Mouse (Mus musculus) embryonic stem cell, embryonic (primary cell): ENCODE measurements around the gene Lims1.

ENCODE experiments used
- CTCF ChIA-PET, 4 experiments: fragments of 300-600 bp in 2 of 4; fragments of 350-600 bp in 2 of 4; sonication (Branson Sonifier 250); formaldehyde crosslinking; loops; one replicate each; lab custom pipeline; 2022; ENCODE audit warnings: inconsistent platforms in 2 of 4; lab: Charles Lee
- POLR2A ChIA-PET, 4 experiments: fragments of 300-600 bp in 2 of 4; fragments of 350-600 bp in 2 of 4; sonication (Branson Sonifier 250); formaldehyde crosslinking; loops; one replicate each; lab custom pipeline; 2022; ENCODE audit warnings: antibody characterized with exemption in 4 of 4, inconsistent platforms in 1 of 4; lab: Charles Lee

Gene Lims1

GRCm38 (mm10) chr10:58368791-58369706 is 45.8 kb downstream of the Lims1 start:
- ChIA-PET POLR2A (interaction anchor here (0.7 to 2.6 kb wide), 13 partner anchors 8 to 163 kb away, joined by 3 to 14 read pairs (median 4); partner anchors contain the start of gene Lims1 (in 2 of the 4)), CTCF (interaction anchor here in 3 of 4 experiments (0.6 to 2.0 kb wide), 5 partner anchors 20 to 527 kb away, joined by 3 to 7 read pairs (median 3); no protein-coding TSS in a partner anchor)

GRCm38 (mm10) chr10:58369707-58370093 is 46.4 kb downstream of the Lims1 start:
- ChIA-PET POLR2A (interaction anchor here in 2 of 4 experiments (0.9 to 2.6 kb wide), 7 partner anchors 8 to 47 kb away, joined by 3 to 14 read pairs (median 8); partner anchors contain the start of gene Lims1 (in 2 of the 2)), CTCF (interaction anchor here in 3 of 4 experiments (0.6 to 2.0 kb wide), 5 partner anchors 19 to 528 kb away, joined by 3 to 7 read pairs (median 3); no protein-coding TSS in a partner anchor)

- POLR2A ChIA-PET: interaction anchor here in 2 of 4 experiments (0.9 to 2.6 kb wide), 8 partner anchors 9 to 47 kb away, joined by 3 to 15 read pairs (median 8); partner anchors contain the start of gene Lims1 (in 1 of the 2)
- CTCF ChIA-PET: interaction anchor here in 2 of 4 experiments (1.6 to 2.0 kb wide), 2 partner anchors 18 to 19 kb away, joined by 3 to 7 read pairs; no protein-coding TSS in a partner anchor
Measured at GRCm38 (mm10) chr10:58370143-58370542, 46.9 kb downstream of the Lims1 start.

- CTCF ChIA-PET: interaction anchor here in 2 of 4 experiments (1.0 to 2.0 kb wide), 4 partner anchors 15 to 44 kb away, joined by 3 to 7 read pairs (median 4); no protein-coding TSS in a partner anchor
- POLR2A ChIA-PET: interaction anchor here in 3 of 4 experiments (0.9 to 2.6 kb wide), 10 partner anchors 10 to 47 kb away, joined by 3 to 15 read pairs (median 6); partner anchors contain the start of gene Lims1 (in 2 of the 3)
Measured at GRCm38 (mm10) chr10:58370559-58370958, 47.3 kb downstream of the Lims1 start.

GRCm38 (mm10) chr10:58371279-58371842 is 48.1 kb downstream of the Lims1 start:
- CTCF ChIA-PET: interaction anchor here in 1 of 4 experiments (1.0 to 1.3 kb wide), 3 partner anchors 14 to 45 kb away, joined by 3 to 4 read pairs (median 3); no protein-coding TSS in a partner anchor
- POLR2A ChIA-PET: interaction anchor here (0.6 to 2.6 kb wide), 15 partner anchors 11 to 81 kb away, joined by 3 to 15 read pairs (median 3); partner anchors contain the start of genes Lims1 (in 3 of the 4) and Ranbp2 (in 1 of the 4)

- ChIA-PET POLR2A (interaction anchor here in 1 of 4 experiments (2.1 kb wide), 1 partner anchor 49 kb away, joined by 15 read pairs; the partner anchor contains the start of gene Lims1), CTCF (interaction anchor here in 2 of 4 experiments (0.6 to 1.0 kb wide), 2 partner anchors 17 to 66 kb away, joined by 4 to 6 read pairs; no protein-coding TSS in a partner anchor)
Measured at GRCm38 (mm10) chr10:58372430-58373030, 49.3 kb downstream of the Lims1 start.

- CTCF ChIA-PET: no interaction called here
Measured at GRCm38 (mm10) chr10:58373829-58374228, 50.6 kb downstream of the Lims1 start.

GRCm38 (mm10) chr10:58377592-58378197 is 54.4 kb downstream of the Lims1 start:
- ChIA-PET CTCF (interaction anchor here in 2 of 4 experiments (0.6 to 1.7 kb wide), 3 partner anchors 11 to 41 kb away, joined by 3 to 4 read pairs (median 4); no protein-coding TSS in a partner anchor), POLR2A (interaction anchor here in 1 of 4 experiments (1.2 to 1.7 kb wide), 5 partner anchors 9 to 53 kb away, joined by 3 to 14 read pairs (median 4); no protein-coding TSS in a partner anchor)

More at GRCm38 (mm10) chr10:58373829-58374228, 50.6 kb downstream of the Lims1 start:
- POLR2A ChIA-PET: no interaction called here

GRCm38 (mm10) chr10:58378380-58378779 is 55.1 kb downstream of the Lims1 start:
- CTCF ChIA-PET: interaction anchor here in 2 of 4 experiments (0.7 to 0.9 kb wide), 2 partner anchors 25 to 123 kb away, joined by 3 to 4 read pairs; partner anchors contain the start of gene Gcc2 (in 1 of the 2)

GRCm38 (mm10) chr10:58379699-58380098 is 56.4 kb downstream of the Lims1 start:
- POLR2A ChIA-PET: interaction anchor here in 1 of 4 experiments (0.9 kb wide), 1 partner anchor 16 kb away, joined by 3 read pairs; no protein-coding TSS in a partner anchor

More at GRCm38 (mm10) chr10:58378380-58378779, 55.1 kb downstream of the Lims1 start:
- POLR2A ChIA-PET: interaction anchor here in 1 of 4 experiments (1.3 to 1.7 kb wide), 3 partner anchors 10 to 16 kb away, joined by 4 to 14 read pairs (median 4); no protein-coding TSS in a partner anchor

GRCm38 (mm10) chr10:58381904-58382303 is 58.6 kb downstream of the Lims1 start:
- POLR2A ChIA-PET: interaction anchor here in 1 of 4 experiments (0.6 kb wide), 1 partner anchor 20 kb away, joined by 3 read pairs; no protein-coding TSS in a partner anchor
- CTCF ChIA-PET: interaction anchor here in 1 of 4 experiments (1.3 kb wide), 1 partner anchor 17 kb away, joined by 3 read pairs; no protein-coding TSS in a partner anchor

More at GRCm38 (mm10) chr10:58379699-58380098, 56.4 kb downstream of the Lims1 start:
- CTCF ChIA-PET: no interaction called here

- POLR2A ChIA-PET: no interaction called here
- CTCF ChIA-PET: no interaction called here
Measured at GRCm38 (mm10) chr10:58382621-58383101, 59.4 kb downstream of the Lims1 start.

- ChIA-PET POLR2A (interaction anchor here in 1 of 4 experiments (0.7 kb wide), 1 partner anchor 15 kb away, joined by 4 read pairs; no protein-coding TSS in a partner anchor), CTCF (no interaction called here)
Measured at GRCm38 (mm10) chr10:58383282-58383681, 60.0 kb downstream of the Lims1 start.

- ChIA-PET CTCF (interaction anchor here in 1 of 4 experiments (0.6 kb wide), 2 partner anchors 28 to 912 kb away, joined by 3 read pairs; no protein-coding TSS in a partner anchor), POLR2A (interaction anchor here in 2 of 4 experiments (0.5 to 1.0 kb wide), 4 partner anchors 8 to 883 kb away, joined by 3 to 4 read pairs (median 4); no protein-coding TSS in a partner anchor)
Measured at GRCm38 (mm10) chr10:58383761-58384160, 60.5 kb downstream of the Lims1 start.

- POLR2A ChIA-PET: interaction anchor here in 1 of 4 experiments (0.6 to 1.3 kb wide), 2 partner anchors 33 to 50 kb away, joined by 3 read pairs; no protein-coding TSS in a partner anchor
- CTCF ChIA-PET: interaction anchor here in 1 of 4 experiments (1.3 kb wide), 1 partner anchor 15 kb away, joined by 4 read pairs; no protein-coding TSS in a partner anchor
Measured at GRCm38 (mm10) chr10:58385629-58386028, 62.4 kb downstream of the Lims1 start.

- ChIA-PET CTCF (no interaction called here), POLR2A (interaction anchor here in 1 of 4 experiments (1.0 to 1.8 kb wide), 3 partner anchors 8 to 21 kb away, joined by 3 to 6 read pairs (median 3); no protein-coding TSS in a partner anchor)
Measured at GRCm38 (mm10) chr10:58386997-58387396, 63.7 kb downstream of the Lims1 start.
